Mouse (Mus musculus) liver, adult (tissue): Measurements from ENCODE around the gene Tada3.

ENCODE experiments used
- GATA4 ChIP-seq: IDR thresholded peaks from 2 replicates; pipeline ENCODE4 v1.6.1; 2014; ENCODE audit warnings: mild to moderate bottlenecking, low read length; ENCODE audit not compliant: insufficient replicate concordance

The Tada3 gene

GRCm38 (mm10) chr6:113362241-113362640 is 15.4 kb downstream of the Tada3 start:
- no peak for TF ChIP-seq GATA4

GRCm38 (mm10) chr6:113361476-113361875 is 16.2 kb downstream of the Tada3 start:
- TF ChIP-seq GATA4, result no peak

DNA sequence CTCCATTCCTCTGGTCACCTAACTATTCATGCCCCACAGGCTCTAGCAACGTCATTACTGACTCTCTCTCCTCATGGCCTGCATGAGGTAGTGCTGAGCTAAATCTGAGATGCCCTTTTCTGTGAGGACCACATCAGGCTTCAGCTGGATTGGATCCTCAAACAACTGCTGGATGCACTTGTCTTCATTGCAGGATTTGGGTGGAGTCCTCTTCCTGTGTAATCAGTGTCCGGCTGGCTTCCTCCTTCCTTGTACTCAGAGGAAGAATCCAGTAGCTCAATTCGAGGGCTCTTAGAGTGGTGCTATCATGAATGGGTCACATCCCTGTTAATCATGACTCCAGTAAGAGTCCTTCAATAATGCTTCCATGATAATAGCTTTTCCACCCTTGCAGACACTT is 24.0 kb downstream of the Tada3 start:
- TF ChIP-seq GATA4, result peak; percentile 14; the same call in 1 of the 2 replicates

DNA sequence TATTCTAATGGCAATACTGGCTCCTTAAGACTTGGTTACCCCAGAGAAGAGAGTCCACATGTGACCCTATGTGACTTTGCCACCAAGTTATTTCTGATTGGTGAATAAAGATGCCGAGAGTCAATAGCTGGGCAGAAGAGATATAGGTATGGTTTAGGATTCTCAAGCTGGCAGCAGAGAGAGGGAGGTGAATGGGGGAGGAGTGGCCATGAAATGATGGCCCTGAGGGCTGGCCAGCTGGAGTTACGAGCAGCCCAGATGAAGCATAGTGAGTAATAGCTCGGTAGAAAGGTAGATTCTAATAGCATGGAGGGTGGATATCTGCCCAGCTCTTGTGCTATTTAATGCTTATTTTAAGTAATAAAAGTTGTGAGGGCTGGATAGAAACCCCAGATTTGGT is 24.9 kb downstream of the Tada3 start:
- no peak for TF ChIP-seq GATA4

DNA sequence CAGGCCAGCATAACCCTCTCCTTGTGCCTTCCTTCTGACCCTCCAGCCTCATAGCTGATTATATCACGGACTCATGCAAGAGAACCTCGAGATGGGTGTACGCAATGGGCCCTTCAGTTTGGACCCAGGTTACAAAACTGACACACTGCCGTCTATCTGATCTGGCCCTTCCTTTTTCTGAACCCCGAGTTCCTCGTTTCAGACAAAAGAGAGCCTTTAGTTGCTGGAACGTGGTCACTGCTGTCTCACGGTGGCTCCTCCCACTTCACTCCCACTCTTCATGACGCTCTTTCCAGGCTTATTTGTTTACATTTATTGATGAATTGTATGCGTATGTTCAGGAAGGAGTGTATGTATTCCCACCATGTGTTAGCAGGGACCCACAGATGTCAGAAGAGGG is 26.0 kb downstream of the Tada3 start:
- no peak for TF ChIP-seq GATA4

GRCm38 (mm10) chr6:113351161-113351560 is 26.5 kb downstream of the Tada3 start:
- TF ChIP-seq GATA4, result no peak

DNA sequence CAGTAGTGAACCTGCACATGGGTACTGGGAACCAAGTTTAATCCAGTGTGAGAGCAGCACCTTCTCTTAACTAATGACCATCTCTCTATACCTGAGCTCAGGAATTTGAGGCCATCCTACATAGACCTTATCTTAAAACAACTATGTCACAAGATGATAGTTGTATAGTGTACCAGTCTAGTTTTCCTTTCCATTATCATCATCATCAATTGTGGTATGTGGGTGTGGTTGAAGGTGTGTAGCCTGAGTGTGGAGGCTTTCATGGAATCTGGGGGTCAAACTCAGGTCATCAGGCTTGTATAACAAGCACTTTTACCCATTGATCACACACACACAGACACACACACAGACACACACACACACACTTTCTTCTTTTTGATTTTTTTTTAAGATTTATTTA is 27.1 kb downstream of the Tada3 start:
- no peak for TF ChIP-seq GATA4

DNA sequence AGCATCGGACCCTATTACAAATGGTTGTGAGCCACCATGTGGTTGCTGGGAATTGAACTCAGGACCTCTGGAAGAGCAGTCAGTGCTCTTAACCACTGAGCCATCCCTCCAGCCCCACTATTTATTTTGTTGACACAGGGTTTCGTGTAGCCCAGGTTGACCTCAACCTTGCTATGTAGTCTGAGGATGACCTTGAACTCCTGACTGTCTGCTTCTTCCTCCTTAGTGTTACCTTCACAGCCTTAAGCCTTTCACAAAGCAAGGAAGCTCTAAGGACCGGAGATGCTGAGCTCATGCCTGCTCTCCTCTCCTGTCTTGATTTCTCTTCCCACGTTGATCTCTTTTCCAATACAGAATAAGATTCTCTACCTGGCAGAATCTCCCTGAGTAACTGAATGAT is 30.8 kb downstream of the Tada3 start:
- TF ChIP-seq GATA4, result no peak

DNA sequence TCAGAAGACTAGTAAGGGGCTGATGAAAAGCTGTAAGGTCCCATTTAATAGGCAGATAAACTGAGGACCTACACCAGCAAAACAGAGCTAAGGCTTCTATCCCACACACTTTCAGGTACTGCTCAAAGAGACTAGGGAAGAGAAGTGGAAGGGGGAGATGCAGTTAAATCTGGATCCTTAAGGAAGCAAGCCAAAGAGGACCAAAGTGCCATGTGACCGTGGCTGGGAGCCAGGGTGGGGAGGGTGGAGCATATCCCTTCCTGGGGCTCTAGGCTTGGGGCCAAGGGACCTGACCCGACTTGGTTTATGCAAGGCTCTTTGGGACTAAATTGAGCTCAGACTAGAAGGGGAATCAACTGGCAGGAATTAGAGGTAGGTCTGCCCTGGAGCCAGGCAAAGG is 33.4 kb downstream of the Tada3 start:
- TF ChIP-seq GATA4, result no peak

DNA sequence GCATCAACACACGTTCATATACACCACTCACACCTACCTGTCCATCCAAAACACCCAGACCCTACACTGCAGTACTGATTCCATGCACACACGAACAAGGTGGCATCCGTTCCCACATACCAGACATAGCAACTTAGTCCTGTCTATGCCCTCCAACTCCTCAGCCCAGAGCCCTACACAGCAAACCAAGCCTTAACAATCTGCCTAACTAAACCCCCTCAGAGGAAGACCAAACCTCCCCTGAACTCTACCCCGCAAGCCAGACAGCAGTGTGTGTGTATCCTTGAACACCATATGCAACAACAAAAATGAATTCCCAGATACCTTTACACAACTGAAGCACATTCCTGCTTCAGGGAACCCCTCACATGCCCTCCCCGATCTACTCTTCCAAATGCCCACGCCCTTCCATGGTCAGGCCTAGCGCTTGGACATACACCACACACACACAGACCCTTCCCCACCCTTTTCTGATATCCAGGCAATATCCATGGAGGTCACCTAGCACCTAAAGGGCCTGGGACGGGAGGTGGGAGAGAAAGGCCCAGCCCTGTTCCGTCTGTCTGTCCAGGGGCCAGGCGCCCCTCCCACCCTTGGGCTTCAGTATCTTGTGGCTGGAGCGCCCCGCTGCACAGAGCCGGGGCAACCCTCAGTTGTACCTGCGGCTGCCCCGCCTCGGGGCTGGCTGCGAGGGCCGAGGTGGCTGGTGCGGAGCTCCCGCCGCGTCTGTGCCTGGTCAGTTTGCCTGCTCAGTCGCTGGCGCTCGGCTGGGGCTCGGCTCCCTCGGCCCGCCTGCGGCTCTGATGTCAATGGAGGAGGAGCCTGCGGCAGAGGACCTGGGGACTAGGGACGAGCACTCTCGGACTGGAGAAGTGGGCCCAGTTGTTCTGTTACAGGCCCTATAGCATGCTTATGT is 34.2 kb downstream of the Tada3 start, which contains the start of gene Camk1:
Gene Camk1, minus strand, starts transcription at position 808 of the 916 bp plus-strand sequence.
- TF ChIP-seq GATA4, result no peak

DNA sequence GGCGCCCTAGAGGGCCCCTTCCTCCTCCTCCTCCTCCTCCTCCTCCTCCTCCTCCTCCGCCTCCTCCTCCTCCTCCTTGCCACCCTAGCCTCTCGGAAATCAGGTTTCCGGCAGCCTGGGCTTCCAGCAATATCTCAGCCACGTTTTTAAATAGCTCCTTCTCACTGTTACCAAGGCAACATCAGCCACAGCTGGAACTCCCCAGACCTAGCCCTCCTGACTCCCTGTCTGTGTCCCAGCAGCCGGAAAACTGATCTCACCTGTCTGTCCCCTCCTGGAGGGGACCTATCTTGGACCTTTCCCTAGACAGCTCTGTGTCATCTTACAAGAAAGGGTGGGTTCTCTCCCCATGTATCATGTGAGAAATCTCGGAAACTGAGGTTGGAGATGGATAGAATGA is 35.4 kb downstream of the Tada3 start:
- TF ChIP-seq GATA4, result no peak

DNA sequence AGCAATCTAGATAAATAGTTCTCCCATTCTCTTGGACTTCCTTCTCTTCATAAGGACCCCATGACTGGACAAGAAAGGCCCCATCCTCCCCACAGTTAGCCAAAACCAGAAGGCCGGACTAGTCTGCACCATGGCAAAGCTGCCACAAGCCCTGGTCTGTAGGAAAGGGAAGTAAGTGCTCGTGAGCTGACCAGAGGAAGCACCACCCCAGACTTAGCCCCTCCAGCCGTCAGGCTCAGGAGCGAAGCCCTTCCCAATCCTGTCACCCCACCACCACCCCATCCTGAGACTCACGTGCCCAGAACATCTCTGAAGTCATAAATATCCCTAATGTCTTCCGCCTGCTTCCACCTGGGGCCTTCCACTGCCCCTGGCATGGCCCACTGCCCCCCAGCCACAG is 36.1 kb downstream of the Tada3 start:
- no peak for TF ChIP-seq GATA4

- TF ChIP-seq GATA4, result no peak
Measured at GRCm38 (mm10) chr6:113336852-113337620, 40.6 kb downstream of the Tada3 start.

DNA sequence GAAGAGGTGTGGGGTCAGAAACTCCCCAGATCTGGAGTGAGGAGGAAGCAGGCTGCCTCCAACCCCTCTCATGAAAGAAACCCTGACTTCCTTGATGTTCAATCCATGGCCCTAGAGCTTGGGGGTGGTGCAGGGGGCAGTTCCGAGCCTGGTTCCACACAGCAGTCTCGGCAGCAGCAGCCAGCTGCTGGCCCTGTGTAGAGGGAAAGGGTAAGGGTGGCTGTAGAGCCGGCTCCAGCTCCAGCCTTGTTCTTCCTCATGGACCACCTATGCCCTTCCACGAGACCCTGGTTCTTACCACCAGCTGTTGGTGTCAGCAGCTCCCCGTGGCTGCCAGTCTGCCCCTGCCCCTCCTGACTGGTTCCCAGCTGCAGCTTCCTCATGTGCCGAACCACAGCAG is 43.5 kb downstream of the Tada3 start:
- no peak for TF ChIP-seq GATA4

DNA sequence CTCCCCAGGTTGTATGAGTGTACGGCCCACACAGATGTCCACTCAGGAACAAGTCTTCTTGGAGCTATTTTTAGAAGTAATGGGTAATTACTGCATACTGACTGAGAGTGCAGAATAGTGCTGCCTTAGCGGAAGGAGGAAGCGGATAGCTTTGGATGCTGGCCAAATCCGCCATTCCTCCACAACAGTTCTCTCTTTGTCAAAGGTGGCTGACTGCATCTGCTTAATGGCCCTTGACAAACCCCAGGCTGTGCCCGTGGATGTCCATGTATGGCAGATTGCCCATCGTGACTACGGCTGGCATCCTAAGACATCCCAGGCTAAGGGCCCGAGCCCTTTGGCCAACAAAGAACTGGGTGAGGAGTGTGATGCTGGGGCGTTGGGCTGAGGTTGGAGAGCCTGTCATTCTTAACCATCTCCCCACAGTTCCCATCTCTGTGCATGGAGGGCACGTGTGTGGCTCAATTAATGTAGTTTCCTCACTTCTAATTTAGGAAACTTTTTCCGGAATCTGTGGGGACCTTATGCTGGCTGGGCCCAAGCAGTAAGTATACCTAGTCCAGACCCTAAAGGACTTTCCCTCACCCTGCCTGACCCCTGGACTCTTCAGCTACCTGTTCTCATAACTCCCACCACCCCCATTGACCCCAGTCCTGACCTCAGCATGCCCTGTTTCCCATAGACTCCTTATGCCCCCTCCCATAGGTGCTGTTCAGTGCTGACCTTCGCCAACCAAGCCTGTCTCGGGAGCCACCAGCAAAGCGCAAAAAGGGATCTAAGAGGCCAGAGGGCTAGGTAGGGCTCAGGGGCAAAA is 44.3 kb downstream of the Tada3 start:
- no peak for TF ChIP-seq GATA4

- TF ChIP-seq GATA4, result no peak
Measured at GRCm38 (mm10) chr6:113331721-113332120, 46.0 kb downstream of the Tada3 start.

DNA sequence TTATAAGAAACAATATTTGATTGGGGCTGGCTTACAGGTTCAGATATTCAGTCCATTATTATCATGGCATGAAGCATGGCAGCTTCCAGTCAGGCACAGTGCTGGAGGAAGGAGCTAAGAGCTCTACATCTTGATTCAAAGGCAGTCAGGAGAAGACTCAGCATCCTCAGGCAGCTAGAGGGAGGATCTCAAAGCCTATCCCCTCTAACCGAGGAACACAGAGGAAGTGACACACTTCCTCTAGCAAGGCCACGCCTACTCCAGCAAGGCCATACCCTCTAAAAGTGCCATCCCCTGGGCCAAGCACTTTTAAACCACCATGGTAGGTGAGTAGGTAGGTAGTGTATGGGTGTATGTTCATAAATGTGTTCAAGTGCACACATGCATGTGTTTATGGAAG is 47.1 kb downstream of the Tada3 start:
- no peak for TF ChIP-seq GATA4
